Mouse (Mus musculus) CH12.LX (cell line): Measurements from ENCODE around the gene Cap1.

ENCODE experiments used
- CHD2 ChIP-seq: IDR thresholded peaks from 2 replicates; pipeline ENCODE4 v1.6.1; 2011; ENCODE audit warnings: low read length, improper control_type of control experiment
- CTCF ChIP-seq, 2 experiments: IDR thresholded peaks in 1 of 2; conservative IDR thresholded peaks in 1 of 2; 2 replicates each; pipeline ENCODE4 v1.5.1; 2011 to 2012; ENCODE audit warnings: low read depth in 2 of 2, low read length in 2 of 2, improper control_type of control experiment in 1 of 2, inconsistent platforms in 1 of 2, mild to moderate bottlenecking in 1 of 2, moderate library complexity in 1 of 2
- E2F4 ChIP-seq: IDR thresholded peaks from 2 replicates; pipeline ENCODE4 v1.6.1; 2011; ENCODE audit warnings: low read depth, low read length, improper control_type of control experiment; ENCODE audit not compliant: insufficient replicate concordance
- EP300 ChIP-seq: IDR thresholded peaks from 2 replicates; pipeline ENCODE4 v1.6.1; 2011; ENCODE audit warnings: low read length, improper control_type of control experiment
- ETS1 ChIP-seq: conservative IDR thresholded peaks from 2 replicates; pipeline ENCODE4 v1.6.1; 2012; ENCODE audit warnings: low read depth, mild to moderate bottlenecking, inconsistent platforms, low read length, improper control_type of control experiment, moderate library complexity
- GABPA ChIP-seq: IDR thresholded peaks from 2 replicates; pipeline ENCODE4 v1.6.1; 2012; ENCODE audit warnings: low read depth, low read length, improper control_type of control experiment, inconsistent platforms; ENCODE audit not compliant: insufficient replicate concordance
- HCFC1 ChIP-seq: IDR thresholded peaks from 2 replicates; pipeline ENCODE4 v1.6.1; 2012; ENCODE audit warnings: low read depth, mild to moderate bottlenecking, inconsistent platforms, low read length, improper control_type of control experiment
- POLR2A ChIP-seq: IDR thresholded peaks from 2 replicates; pipeline ENCODE4 v1.6.1; 2011; ENCODE audit warnings: low read depth, mild to moderate bottlenecking, improper control_type of control experiment, low read length
- RCOR1 ChIP-seq: conservative IDR thresholded peaks from 2 replicates; pipeline ENCODE4 v1.6.1; 2012; ENCODE audit warnings: low read depth, mild to moderate bottlenecking, inconsistent platforms, low read length, improper control_type of control experiment
- SMC3 ChIP-seq: IDR thresholded peaks from 2 replicates; pipeline ENCODE4 v1.6.1; 2011; ENCODE audit warnings: low read depth, low read length, improper control_type of control experiment
- ZC3H11A ChIP-seq: IDR thresholded peaks from 2 replicates; pipeline ENCODE4 v1.6.1; 2012; ENCODE audit warnings: low read depth, mild to moderate bottlenecking, inconsistent platforms, low read length, improper control_type of control experiment

DNA sequence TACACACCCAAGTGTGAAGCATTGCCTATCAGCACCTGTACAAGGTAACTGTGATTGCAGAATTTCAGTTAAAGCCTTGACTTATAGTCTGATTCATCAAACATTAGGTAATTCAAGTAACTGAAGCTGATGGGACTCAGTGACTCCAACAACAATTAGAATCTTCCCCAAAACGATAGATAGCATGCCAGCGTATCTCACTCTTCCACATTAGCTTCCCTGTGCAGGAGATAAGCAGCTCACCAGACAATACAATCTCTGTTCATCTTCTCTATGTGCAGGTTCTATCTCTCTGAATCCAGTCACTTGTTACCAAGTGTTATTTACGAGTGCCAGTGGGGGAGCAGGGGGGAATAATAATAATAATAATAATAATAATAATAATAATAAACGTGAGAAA lies 12.3 kb downstream of the Cap1 start:
- TF ChIP-seq HCFC1: no peak
- no peak for TF ChIP-seq POLR2A
- no peak for TF ChIP-seq CTCF (conservative IDR thresholded peaks at IDR 0.05 in 1 of 2, IDR thresholded peaks at IDR 0.05 in 1 of 2; ENCODE audit: low read depth in 2 of 2, low read length in 2 of 2)
- TF ChIP-seq ZC3H11A: no peak
- no peak for TF ChIP-seq E2F4
- no peak for TF ChIP-seq ETS1
- no peak for TF ChIP-seq GABPA
- no peak for TF ChIP-seq RCOR1
- no peak for TF ChIP-seq SMC3
- TF ChIP-seq CHD2: no peak
- TF ChIP-seq EP300: no peak
